Mouse (Mus musculus) intestine, postnatal 0 days (tissue): ENCODE measurements around the gene Rab11fip3. TPM values are rescaled to one million over a fixed set of nuclear protein-coding genes. Genes with fewer than 3 reads are reported as not detected.
"Not testable (repeated sequence)": the region's sequence is repeated elsewhere in the genome, so short reads cannot be mapped to it uniquely, and the experiment has no call there.

Source experiments
- ATAC-seq: fragments of 200-750 bp; cut with Nextera tagmentation; 2 replicates; pipeline ENCODE4 v1.8.0; 2017; ENCODE audit warnings: mild to moderate bottlenecking, moderate TSS enrichment, moderate library complexity
- H3K27ac ChIP-seq: fragments of 300-500 bp; sonication (generic); 2 replicates; pipeline ENCODE4 v1.5.1; 2014; ENCODE audit warnings: mild to moderate bottlenecking, low read depth, low read length, moderate library complexity
- H3K27me3 ChIP-seq: fragments of 300-500 bp; sonication (generic); replicated peaks from 2 replicates; pipeline ENCODE4 v1.6.1; 2014; ENCODE audit warnings: low read length, mixed read lengths; ENCODE audit not compliant: control insufficient read depth, insufficient read depth
- H3K36me3 ChIP-seq: fragments of 300-500 bp; sonication (generic); 2 replicates; pipeline ENCODE4 v1.6.1; 2014; ENCODE audit warnings: mild to moderate bottlenecking, moderate library complexity; ENCODE audit not compliant: control insufficient read depth, insufficient read depth
- H3K4me1 ChIP-seq: fragments of 300-500 bp; sonication (generic); replicated peaks from 2 replicates; pipeline ENCODE4 v1.6.1; 2014; ENCODE audit warnings: antibody characterized with exemption, low read length, mixed read lengths; ENCODE audit not compliant: control insufficient read depth, insufficient read depth
- H3K4me2 ChIP-seq: fragments of 300-500 bp; sonication (generic); replicated peaks from 2 replicates; pipeline ENCODE4 v1.6.1; 2014; ENCODE audit warnings: low read depth, mild to moderate bottlenecking, moderate library complexity
- H3K4me3 ChIP-seq: fragments of 300-500 bp; sonication (generic); 2 replicates; pipeline ENCODE4 v1.5.1; 2014; ENCODE audit warnings: low read depth, low read length
- H3K9ac ChIP-seq: fragments of 300-500 bp; sonication (generic); 2 replicates; pipeline ENCODE4 v1.6.1; 2014; ENCODE audit warnings: mild to moderate bottlenecking, low read depth, low read length
- H3K9me3 ChIP-seq: fragments of 300-500 bp; sonication (generic); 2 replicates; pipeline ENCODE4 v1.6.1; 2016; ENCODE audit warnings: mixed run types; ENCODE audit not compliant: control insufficient read depth
- CTCF ChIP-seq: sonication (generic); IDR thresholded peaks from 2 replicates; pipeline ENCODE4 v1.5.1; 2016; ENCODE audit warnings: low read depth, mild to moderate bottlenecking, control low read depth, antibody characterized with exemption, moderate library complexity
- WGBS: fragments of 180-500 bp; shearing (Covaris S2); extraction: QIAGEN DNeasy Blood & Tissue Kit; methylation state at CpG from one replicate; pipeline ENCODE4 v1.1.7; 2014; 5-methylcytosine and 5-hydroxymethylcytosine counted together
- polyA plus RNA-seq: library from polyadenylated mRNA; unstranded; fragments of >200 nt; fragmentation: Nextera tagmentation; extraction: Ambion mirVana; gene quantifications from 2 replicates; pipeline ENCODE4 v1.2.1, GENCODE M21; 2015

Gene Rab11fip3
- 32.3 and 37.5 TPM in 2 replicates for polyA plus RNA-seq

GRCm38 (mm10) chr17:26068831-26069739, at the start of gene Rab11fip3:
TSS of gene Rab11fip3 (minus strand) at chr17:26069555.
- Histone ChIP-seq H3K9ac (peak within 1 kb of the TSS; percentile 66), H3K4me2 (peak within 1 kb of the TSS; percentile 99), H3K4me1 (peaks cover 16% of the 10 kb centered on the region), H3K27ac (peak within 1 kb of the TSS; percentile 57; the same call in 1 of the 2 replicates), H3K36me3 (no peaks in the 10 kb centered on the region; the same call in 1 of the 2 replicates), H3K9me3 (no peaks in the 10 kb centered on the region), H3K27me3 (no peaks in the 10 kb centered on the region), H3K4me3 (peak within 1 kb of the TSS; percentile 88)
- under 1% methylated on average over 94 of the region's 94 CpGs for WGBS
- peak; percentile 82 for ATAC-seq
- TF ChIP-seq CTCF, result no peak

GRCm38 (mm10) chr17:26116503-26117258, 47.3 kb upstream of the Rab11fip3 start:
- peak overlapping the region; percentile 84 for H3K27ac ChIP-seq
- 45% methylated on average over 17 of the region's 17 CpGs for WGBS
- H3K9ac ChIP-seq, result no peak overlapping the region
- no peak overlapping the region for H3K4me3 ChIP-seq
- no peak for TF ChIP-seq CTCF
- peak overlapping the region; percentile 89 for H3K4me2 ChIP-seq
- H3K36me3 ChIP-seq, result peaks cover 14% of the 10 kb centered on the region; the same call in 1 of the 2 replicates
- ATAC-seq, result peak; percentile 74
- H3K27me3 ChIP-seq, result peaks cover 18% of the 10 kb centered on the region
- H3K4me1 ChIP-seq, result peaks cover 6% of the 10 kb centered on the region; the same call in 1 of the 2 replicates
- no peaks in the 10 kb centered on the region for H3K9me3 ChIP-seq

GRCm38 (mm10) chr17:26115956-26116487, 46.7 kb upstream of the Rab11fip3 start:
- Histone ChIP-seq H3K4me1 (peaks cover 6% of the 10 kb centered on the region; the same call in 1 of the 2 replicates), H3K36me3 (peaks cover 8% of the 10 kb centered on the region; the same call in 1 of the 2 replicates), H3K9me3 (no peaks in the 10 kb centered on the region), H3K4me3 (no peak overlapping the region), H3K9ac (no peak overlapping the region), H3K27ac (peak overlapping the region; percentile 84), H3K4me2 (peak overlapping the region; percentile 89), H3K27me3 (peaks cover 18% of the 10 kb centered on the region)
- 25% methylated on average over 2 of the region's 3 CpGs for WGBS
- no peak for TF ChIP-seq CTCF
- ATAC-seq, result peak; percentile 32

GRCm38 (mm10) chr17:26115205-26115898, 46.0 kb upstream of the Rab11fip3 start:
- H3K27me3 ChIP-seq, result peaks cover 20% of the 10 kb centered on the region
- peak overlapping the region; percentile 84 for H3K27ac ChIP-seq
- ATAC-seq, result peak; percentile 19
- 50% methylated on average over 7 of the region's 7 CpGs for WGBS
- TF ChIP-seq CTCF, result no peak
- peak overlapping the region; percentile 89 for H3K4me2 ChIP-seq
- no peaks in the 10 kb centered on the region for H3K9me3 ChIP-seq
- H3K9ac ChIP-seq, result no peak overlapping the region; the same call in 1 of the 2 replicates
- no peak overlapping the region for H3K4me3 ChIP-seq
- peaks cover 6% of the 10 kb centered on the region; the same call in 1 of the 2 replicates for H3K4me1 ChIP-seq
- peaks cover 3% of the 10 kb centered on the region; the same call in 1 of the 2 replicates for H3K36me3 ChIP-seq

DNA sequence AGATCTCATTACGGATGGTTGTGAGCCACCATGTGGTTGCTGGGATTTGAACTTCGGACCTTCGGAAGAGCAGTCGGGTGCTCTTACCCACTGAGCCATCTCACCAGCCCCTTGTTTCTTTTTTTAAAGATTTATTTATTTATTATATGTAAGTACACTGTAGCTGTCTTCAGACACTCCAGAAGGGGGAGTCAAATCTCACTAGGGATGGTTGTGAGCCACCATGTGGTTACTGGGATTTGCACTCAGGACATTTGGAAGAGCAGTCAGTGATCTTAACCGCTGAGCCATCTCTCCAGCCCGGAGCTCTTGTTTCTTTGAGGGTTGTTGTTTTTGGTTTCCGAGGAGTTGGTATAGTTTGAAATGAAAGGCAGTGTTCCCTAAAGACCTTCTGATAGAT, 45.1 kb upstream of the Rab11fip3 start:
- not testable (repeated sequence) for H3K9ac ChIP-seq, H3K9me3 ChIP-seq, ATAC-seq, H3K36me3 ChIP-seq, H3K4me1 ChIP-seq
- H3K27me3 ChIP-seq, result peaks cover 22% of the 10 kb centered on the region
- peak overlapping the region; percentile 74 for H3K4me3 ChIP-seq
- peak; percentile 17; the same call in 1 of the 2 replicates for TF ChIP-seq CTCF
- H3K4me2 ChIP-seq, result peak overlapping the region; percentile 89
- peak overlapping the region; percentile 84; the same call in 1 of the 2 replicates for H3K27ac ChIP-seq
- WGBS, result 59% methylated on average over 7 of the region's 7 CpGs
